Mouse (Mus musculus): Measurements from ENCODE around the gene Acbd6. TPM values are rescaled to one million over a fixed set of nuclear protein-coding genes. Genes with fewer than 3 reads are reported as not detected.

Gene Acbd6
- polyA plus RNA-seq, 1 experiment from 2014 or later: 41.8 TPM

DNA sequence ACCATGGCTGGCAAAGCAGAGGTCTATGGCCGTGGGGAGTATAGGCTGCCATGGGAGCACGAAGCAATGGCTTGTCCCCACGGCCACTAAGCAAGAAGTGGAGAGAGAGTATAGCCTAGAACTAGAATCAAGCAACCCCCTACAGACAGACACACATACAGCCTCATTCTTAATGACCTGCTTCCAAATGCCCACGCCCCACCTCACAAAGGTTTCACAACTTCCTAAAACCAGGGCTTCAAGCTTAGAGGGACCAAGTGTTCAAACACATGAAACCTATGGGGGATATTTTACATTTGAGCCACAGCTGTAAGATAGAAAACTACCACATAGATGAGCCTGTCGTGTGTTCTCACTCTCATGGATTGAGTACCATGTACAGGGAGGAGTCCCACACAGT lies 25.5 kb upstream of the Acbd6 start:
- Histone ChIP-seq H3K4me3 (ENCODE audit: inconsistent target) (no peak overlapping the region), H3K27ac (no peak overlapping the region), H3K36me3 (ENCODE audit: inconsistent target) (no peaks in the 10 kb centered on the region), H3K79me2 (ENCODE audit: inconsistent target) (no peaks in the 10 kb centered on the region)
- WGBS (ENCODE audit: missing documents): 91% methylated on average over 5 of the region's 5 CpGs

DNA sequence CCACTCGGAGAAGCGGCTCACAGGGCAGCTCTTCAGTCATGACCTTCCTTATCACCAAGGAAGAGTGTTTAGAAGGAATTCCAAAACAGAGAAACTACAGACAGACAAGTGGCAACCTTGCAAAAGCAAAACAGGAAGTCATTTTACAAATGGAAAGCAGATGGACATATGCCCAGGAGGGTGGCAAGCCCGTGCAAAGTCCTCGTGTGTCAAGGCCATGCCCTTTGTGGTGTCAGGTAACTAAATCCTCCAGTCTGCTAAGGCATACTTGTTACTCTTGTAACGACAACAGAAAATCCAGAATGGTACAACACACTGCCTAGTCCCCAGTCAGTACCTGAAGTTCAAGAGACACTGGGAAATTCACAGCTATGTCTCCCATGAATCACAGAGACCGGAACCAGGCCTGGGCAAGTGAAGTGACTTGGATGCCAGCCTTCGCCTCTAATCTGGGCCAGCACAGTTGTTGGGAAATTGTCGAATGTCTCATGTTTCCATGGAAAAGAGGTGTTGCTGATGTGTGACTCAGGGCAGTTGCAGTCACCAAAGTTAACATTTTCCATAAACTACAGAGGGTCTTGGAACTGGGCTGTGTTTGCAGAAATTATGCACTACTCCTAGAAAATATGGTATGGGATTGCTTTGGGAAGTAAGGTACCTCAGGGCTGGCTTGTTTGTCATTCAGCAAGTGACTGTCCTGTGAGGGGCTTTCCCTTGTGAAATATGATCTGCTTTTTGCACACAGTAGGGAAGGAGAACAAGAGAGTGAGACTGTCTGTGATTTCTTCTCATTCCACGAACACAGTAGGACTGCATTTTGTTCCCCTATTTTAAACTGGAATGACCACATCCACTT lies 24.9 kb upstream of the Acbd6 start:
- Histone ChIP-seq H3K79me2 (ENCODE audit: inconsistent target) (no peaks in the 10 kb centered on the region), H3K27ac (no peak overlapping the region), H3K36me3 (ENCODE audit: inconsistent target) (no peaks in the 10 kb centered on the region), H3K4me3 (ENCODE audit: inconsistent target) (no peak overlapping the region)
- WGBS (ENCODE audit: missing documents): 72% methylated on average over 9 of the region's 9 CpGs

DNA sequence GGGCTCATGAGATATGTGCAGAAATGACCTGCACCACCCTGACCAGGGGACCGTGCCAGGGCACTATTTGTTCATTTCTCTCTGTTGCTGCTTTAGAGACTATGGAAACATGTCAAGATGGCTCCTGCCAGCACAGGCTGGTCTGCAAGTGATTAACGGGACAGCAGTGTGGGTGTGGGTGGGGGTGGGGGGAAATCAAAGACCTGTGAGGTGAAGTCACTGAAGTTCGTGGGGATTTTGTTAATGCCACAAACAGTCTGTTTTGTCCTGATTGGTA lies 24.3 kb upstream of the Acbd6 start:
- 95% methylated on average over 3 of the region's 3 CpGs for WGBS (ENCODE audit: missing documents)
- no peak overlapping the region for H3K27ac ChIP-seq
- no peak overlapping the region for H3K4me3 ChIP-seq (ENCODE audit: inconsistent target)
- H3K79me2 ChIP-seq (ENCODE audit: inconsistent target): no peaks in the 10 kb centered on the region
- H3K36me3 ChIP-seq (ENCODE audit: inconsistent target): no peaks in the 10 kb centered on the region

DNA sequence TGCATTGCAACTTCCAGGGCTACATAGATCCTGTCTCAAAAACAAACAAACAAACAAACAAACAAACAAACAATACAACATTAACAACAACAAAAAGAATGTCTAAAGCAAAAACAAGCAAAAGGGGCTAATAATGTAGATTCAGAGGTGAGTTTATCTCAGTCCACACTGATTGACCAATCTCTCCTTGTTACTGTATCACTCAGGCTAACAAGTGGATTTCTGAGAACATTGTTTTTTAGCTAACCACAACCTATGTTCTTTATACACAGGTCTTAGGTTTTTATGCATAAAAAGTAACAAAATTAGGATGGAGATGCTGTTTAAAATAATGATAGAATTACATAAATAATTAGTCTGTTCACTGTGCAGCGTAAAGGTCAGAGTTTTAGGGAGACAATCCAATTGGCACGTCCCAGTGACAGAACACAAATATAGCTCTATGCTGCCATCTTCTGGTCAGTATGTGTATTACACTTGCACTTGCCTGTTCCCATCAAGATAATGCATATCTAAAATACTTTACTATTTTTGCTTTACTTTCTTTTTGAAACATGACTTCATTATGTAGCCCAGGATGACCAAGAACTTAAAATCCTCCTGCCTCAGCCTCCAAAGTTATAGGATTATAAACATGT lies 20.8 kb upstream of the Acbd6 start:
- Histone ChIP-seq H3K4me3 (ENCODE audit: inconsistent target) (no peak overlapping the region), H3K79me2 (ENCODE audit: inconsistent target) (no peaks in the 10 kb centered on the region), H3K36me3 (ENCODE audit: inconsistent target) (no peaks in the 10 kb centered on the region), H3K27ac (no peak overlapping the region)
- WGBS (ENCODE audit: missing documents): 5% methylated on average over 2 of the region's 2 CpGs

DNA sequence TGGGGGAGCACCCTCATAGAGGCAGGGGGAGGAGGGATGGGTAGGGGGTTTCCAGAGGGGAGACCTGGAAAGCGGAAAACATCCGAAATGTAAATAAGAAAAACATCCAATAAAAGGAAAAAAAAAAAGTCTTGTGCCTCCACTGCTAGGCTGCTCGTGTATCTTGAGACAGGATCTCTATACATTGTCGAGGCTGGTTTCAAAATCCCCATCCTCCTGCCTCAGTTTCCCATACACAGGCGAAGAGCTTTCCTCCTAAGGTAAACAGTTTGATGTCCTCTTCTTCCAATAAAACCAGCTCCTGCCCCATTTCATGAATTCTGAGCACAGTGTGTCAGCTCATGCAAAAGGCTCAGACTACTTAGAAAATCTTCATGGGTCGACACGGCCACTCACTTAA lies 19.9 kb upstream of the Acbd6 start:
- Histone ChIP-seq H3K79me2 (ENCODE audit: inconsistent target) (no peaks in the 10 kb centered on the region), H3K36me3 (ENCODE audit: inconsistent target) (no peaks in the 10 kb centered on the region)
- WGBS (ENCODE audit: missing documents): 91% methylated on average over 7 of the region's 7 CpGs

DNA sequence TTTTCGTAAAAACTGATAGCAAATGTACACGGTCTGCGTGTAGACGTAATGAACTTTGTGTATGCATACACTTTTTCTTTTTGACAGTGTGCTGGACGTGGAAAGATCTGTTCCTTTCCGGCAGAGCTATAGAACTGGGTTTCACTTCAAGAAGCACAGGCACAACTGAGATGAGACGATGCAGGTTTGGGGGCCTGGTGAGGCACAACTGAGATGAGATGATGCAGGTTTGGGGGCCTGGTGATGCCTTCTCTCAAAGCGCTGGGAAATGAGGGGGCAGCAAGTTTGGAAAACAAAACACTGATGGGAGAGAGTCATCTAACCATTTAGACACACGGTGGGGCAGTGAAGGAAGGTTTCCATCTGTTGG lies 293 bp upstream of the Acbd6 start:
- peaks cover 30% of the 10 kb centered on the region for H3K79me2 ChIP-seq (ENCODE audit: inconsistent target)
- 55% methylated on average over 9 of the region's 9 CpGs for WGBS (ENCODE audit: missing documents)
- H3K4me3 ChIP-seq (ENCODE audit: inconsistent target): peak overlapping the region; percentile 62
- no peak overlapping the region for H3K27ac ChIP-seq
- no peaks in the 10 kb centered on the region for H3K36me3 ChIP-seq (ENCODE audit: inconsistent target)

More for the DNA sequence above, 19.9 kb upstream of the Acbd6 start:
- H3K27ac ChIP-seq: no peak overlapping the region
- H3K4me3 ChIP-seq (ENCODE audit: inconsistent target): no peak overlapping the region

DNA sequence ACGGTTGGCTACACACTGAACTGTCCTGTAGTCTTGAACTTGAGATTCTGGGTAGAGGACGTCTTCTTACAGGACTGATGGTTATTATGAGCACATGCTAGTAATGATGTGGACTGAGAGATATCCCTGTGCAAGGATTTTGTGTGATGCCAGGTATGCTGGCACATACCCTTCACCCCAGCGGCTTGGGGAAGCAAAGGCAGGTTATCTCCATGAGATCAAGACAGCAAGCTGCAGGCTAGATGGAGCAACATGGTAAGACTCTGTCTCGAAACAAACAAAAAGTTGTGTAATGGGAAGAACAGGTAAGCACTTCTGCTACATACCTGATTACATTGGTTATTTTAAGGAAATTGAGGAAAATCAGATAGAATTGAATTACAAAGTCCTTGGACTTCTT lies 2.1 kb downstream of the Acbd6 start:
- no peak overlapping the region for H3K4me3 ChIP-seq (ENCODE audit: inconsistent target)
- H3K27ac ChIP-seq: no peak overlapping the region
- 74% methylated on average over 4 of the region's 4 CpGs for WGBS (ENCODE audit: missing documents)
- H3K79me2 ChIP-seq (ENCODE audit: inconsistent target): peaks cover 33% of the 10 kb centered on the region
- H3K36me3 ChIP-seq (ENCODE audit: inconsistent target): no peaks in the 10 kb centered on the region

DNA sequence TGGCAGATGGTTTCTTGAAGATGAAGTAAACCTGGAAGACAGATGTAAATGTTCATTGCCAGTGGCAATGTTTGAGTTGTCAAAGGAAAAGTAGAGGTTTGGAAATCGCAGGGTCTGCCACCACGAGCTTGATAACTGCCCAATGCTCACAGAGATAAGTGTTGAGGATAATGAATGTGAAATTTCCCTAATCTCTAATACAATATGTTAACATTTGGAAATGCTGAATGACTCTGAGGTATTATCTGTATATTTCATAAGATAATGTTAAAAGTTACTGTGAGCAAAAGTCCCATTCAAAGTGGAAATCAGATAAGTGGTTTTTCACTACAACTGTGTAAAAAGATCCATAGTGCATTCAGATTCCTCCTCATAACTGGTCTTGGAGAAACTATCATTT lies 2.8 kb downstream of the Acbd6 start:
- no peak overlapping the region for H3K27ac ChIP-seq
- H3K79me2 ChIP-seq (ENCODE audit: inconsistent target): peaks cover 33% of the 10 kb centered on the region
- H3K36me3 ChIP-seq (ENCODE audit: inconsistent target): no peaks in the 10 kb centered on the region
- 70% methylated on average over 2 of the region's 2 CpGs for WGBS (ENCODE audit: missing documents)
- H3K4me3 ChIP-seq (ENCODE audit: inconsistent target): no peak overlapping the region

DNA sequence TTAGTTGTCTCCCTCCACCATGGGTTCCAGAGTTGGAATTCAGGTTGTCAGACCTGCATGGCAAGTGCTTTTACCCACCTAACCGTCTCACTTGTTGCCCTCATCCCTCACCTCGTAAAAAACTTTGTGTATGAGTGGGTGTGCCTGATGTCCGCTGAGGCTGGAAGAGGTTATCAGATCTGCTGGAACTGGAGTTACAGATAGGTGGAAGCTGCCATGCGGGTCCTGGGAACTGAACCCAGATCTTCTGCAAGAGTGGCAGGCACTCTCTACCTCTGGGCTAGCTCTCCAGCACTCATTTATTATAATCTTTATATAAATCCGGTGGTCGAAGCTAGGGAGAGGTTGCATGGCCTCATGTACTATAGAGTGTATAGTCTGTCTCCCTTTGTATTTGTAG lies 4.3 kb downstream of the Acbd6 start:
- no peak overlapping the region for H3K27ac ChIP-seq
- WGBS (ENCODE audit: missing documents): 96% methylated on average over 6 of the region's 6 CpGs
- H3K36me3 ChIP-seq (ENCODE audit: inconsistent target): 0 out of 2 replicates have a peak, but pooled peaks cover under 1% of the 10 kb centered on the region
- peaks cover 33% of the 10 kb centered on the region for H3K79me2 ChIP-seq (ENCODE audit: inconsistent target)
- H3K4me3 ChIP-seq (ENCODE audit: inconsistent target): no peak overlapping the region

DNA sequence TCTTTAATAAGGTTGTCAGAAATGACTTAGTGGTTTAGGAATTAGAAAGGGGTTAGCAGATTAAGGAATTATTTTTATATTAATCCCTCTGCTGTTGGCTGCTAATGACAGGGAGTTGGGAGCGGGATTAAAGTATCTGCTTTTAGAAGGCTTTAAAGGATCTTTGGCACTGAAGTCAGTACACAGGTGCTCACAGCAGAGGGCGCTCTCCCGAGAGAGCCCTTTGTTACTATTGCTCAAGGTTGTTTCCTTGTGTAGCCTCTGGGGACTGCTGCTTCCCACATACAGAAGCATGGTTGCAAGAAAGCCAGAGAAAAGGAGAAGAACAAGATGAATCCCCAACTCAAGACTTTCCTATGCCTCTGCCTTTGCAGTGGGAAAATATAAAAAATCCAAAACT lies 6.8 kb downstream of the Acbd6 start:
- 36% methylated on average over 3 of the region's 3 CpGs for WGBS (ENCODE audit: missing documents)
- Histone ChIP-seq H3K79me2 (ENCODE audit: inconsistent target) (peaks cover 20% of the 10 kb centered on the region; the same call in 1 of the 2 replicates), H3K4me3 (ENCODE audit: inconsistent target) (no peak overlapping the region), H3K27ac (no peak overlapping the region), H3K36me3 (ENCODE audit: inconsistent target) (peaks cover 11% of the 10 kb centered on the region; the same call in 1 of the 2 replicates)

DNA sequence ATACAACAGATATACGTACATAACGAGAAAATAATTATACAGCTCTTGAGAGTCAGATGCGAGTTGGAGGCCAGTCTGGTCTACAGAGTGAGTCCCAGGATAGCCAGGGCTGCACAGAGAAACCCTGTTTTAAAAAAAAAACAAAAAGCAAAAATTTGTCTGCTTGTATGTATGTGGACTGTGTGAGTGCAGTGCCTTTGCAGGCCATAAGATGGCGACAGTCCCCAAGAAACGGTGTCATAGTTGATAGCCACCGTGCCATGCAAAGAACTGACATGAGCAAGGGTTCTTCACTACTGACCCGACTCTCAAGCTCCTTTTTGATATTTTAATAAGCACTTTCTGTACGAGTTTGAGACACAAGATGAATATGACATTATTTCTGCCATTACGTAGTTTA lies 10.2 kb downstream of the Acbd6 start:
- H3K27ac ChIP-seq: no peak overlapping the region
- H3K36me3 ChIP-seq (ENCODE audit: inconsistent target): peaks cover 11% of the 10 kb centered on the region; the same call in 1 of the 2 replicates
- H3K4me3 ChIP-seq (ENCODE audit: inconsistent target): no peak overlapping the region
- 95% methylated on average over 9 of the region's 9 CpGs for WGBS (ENCODE audit: missing documents)
- H3K79me2 ChIP-seq (ENCODE audit: inconsistent target): no peaks in the 10 kb centered on the region; the same call in 1 of the 2 replicates

DNA sequence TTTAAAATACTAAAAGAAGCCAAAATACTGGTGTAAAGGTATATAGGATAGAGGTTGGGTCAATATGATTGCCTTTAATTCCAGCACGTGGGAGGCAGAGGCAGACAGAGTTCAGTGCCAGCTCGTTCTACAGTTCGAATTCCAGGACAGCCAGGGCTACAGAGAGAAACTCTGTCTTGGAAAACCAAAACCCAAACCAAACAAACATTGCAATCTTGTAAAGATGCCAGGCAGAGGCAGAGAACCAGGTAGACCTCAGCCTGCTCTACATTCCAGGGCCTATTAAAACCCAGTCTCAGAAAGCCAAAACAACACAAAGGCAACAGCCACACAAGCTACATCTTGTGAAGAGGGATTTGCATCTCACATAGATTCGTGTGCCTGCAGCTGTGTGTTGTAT lies 11.4 kb downstream of the Acbd6 start:
- 79% methylated on average over 4 of the region's 4 CpGs for WGBS (ENCODE audit: missing documents)
- Histone ChIP-seq H3K36me3 (ENCODE audit: inconsistent target) (peaks cover 11% of the 10 kb centered on the region; the same call in 1 of the 2 replicates), H3K79me2 (ENCODE audit: inconsistent target) (no peaks in the 10 kb centered on the region), H3K4me3 (ENCODE audit: inconsistent target) (no peak overlapping the region), H3K27ac (no peak overlapping the region)

DNA sequence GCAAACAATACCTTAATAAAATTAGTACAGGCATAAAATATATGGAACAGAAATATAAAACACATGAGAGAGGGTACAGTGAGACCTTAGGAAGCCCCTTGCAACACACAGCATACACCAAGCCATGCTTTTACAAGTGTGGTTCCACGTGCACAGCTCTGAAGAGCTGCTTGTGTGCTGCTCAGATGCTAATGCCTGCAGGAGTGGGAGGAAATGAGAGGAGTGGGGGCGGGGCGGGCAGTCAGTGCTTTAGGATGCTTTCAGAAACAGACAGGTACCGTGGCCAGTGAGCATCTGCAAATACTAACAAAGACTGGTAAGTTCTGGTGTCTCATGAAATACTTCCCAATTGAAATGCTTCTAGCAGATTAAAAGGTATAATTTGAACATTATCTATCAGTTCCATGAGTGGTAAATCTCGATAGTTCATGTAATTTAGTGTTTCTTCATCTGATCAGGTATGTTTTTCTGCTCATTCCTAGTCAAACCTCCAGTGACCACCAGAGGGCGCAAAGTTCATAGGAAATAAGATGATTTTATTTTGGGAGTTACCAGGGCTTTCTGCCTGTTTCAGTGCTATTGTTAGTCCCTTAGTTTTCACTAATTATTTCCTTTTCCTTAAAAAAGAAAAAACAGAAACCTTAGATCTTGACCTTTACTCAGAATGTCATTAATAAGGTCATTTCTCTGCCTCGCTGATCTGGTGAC lies 17.2 kb downstream of the Acbd6 start:
- Histone ChIP-seq H3K4me3 (ENCODE audit: inconsistent target) (no peak overlapping the region), H3K27ac (no peak overlapping the region), H3K79me2 (ENCODE audit: inconsistent target) (no peaks in the 10 kb centered on the region), H3K36me3 (ENCODE audit: inconsistent target) (no peaks in the 10 kb centered on the region)
- 52% methylated on average over 7 of the region's 7 CpGs for WGBS (ENCODE audit: missing documents)

DNA sequence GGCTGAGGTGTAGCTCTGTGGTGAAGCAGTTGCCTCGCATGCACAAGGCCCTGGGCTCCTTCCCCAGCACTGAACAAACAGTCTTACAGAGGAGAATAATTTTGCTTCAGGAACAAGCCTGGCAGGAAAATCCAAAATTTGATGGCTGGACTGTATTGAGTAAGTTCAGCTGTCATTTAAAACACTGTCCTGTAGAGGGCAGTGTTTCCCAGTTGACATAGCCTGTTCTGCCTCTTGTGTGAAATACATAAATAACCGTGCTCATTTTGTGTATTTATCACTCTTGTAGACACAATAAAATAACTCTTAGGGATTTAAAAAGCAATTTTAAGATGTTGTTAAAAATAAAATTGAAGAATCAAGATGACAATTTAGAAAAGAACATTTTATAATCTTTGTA lies 18.5 kb downstream of the Acbd6 start:
- whole genome bisulfite sequencing (ENCODE audit: missing documents): 55% methylated on average over 2 of the region's 2 CpGs
- Histone ChIP-seq H3K4me3 (ENCODE audit: inconsistent target) (no peak overlapping the region), H3K27ac (no peak overlapping the region), H3K79me2 (ENCODE audit: inconsistent target) (no peaks in the 10 kb centered on the region), H3K36me3 (ENCODE audit: inconsistent target) (no peaks in the 10 kb centered on the region)

DNA sequence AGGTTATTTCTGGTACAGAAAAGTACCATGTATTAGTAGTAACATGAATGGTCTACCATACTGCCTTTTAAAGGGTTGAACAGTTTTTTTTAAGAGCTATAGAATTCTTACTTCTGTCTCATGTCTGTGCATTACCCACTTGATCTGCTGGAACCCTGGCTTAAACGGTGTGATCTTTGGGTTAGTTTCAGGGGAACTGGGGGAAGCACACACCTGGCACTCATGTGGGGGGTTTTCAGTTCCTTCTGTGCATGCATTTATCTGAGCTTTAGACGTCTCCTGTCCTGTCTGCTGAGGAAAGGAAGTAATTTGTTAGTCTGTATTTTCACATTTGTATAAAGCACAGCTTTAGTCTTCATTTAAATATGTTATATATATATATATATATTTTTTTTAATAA lies 19.4 kb downstream of the Acbd6 start:
- no peaks in the 10 kb centered on the region for H3K36me3 ChIP-seq (ENCODE audit: inconsistent target)
- H3K4me3 ChIP-seq (ENCODE audit: inconsistent target): no peak overlapping the region
- WGBS (ENCODE audit: missing documents): 69% methylated on average over 2 of the region's 2 CpGs
- no peaks in the 10 kb centered on the region for H3K79me2 ChIP-seq (ENCODE audit: inconsistent target)
- no peak overlapping the region for H3K27ac ChIP-seq
